Mouse (Mus musculus): ENCODE data around the gene Sapcd1. TPM values are rescaled to one million over a fixed set of nuclear protein-coding genes. Genes with fewer than 3 reads are reported as not detected.

The Sapcd1 gene
- total RNA-seq, 2 experiments from 2014 or later = not detected

- DNase-seq = no peak
- intact Hi-C loops (cut with DNase I) = no loop called here
Observed at GRCm38 (mm10) chr17:35031880-35032279, 4.1 kb upstream of the Sapcd1 start.

- no peak for DNase-seq
- intact Hi-C loops (cut with DNase I) = no loop called here
Observed at GRCm38 (mm10) chr17:35031272-35031671, 3.5 kb upstream of the Sapcd1 start.

DNA sequence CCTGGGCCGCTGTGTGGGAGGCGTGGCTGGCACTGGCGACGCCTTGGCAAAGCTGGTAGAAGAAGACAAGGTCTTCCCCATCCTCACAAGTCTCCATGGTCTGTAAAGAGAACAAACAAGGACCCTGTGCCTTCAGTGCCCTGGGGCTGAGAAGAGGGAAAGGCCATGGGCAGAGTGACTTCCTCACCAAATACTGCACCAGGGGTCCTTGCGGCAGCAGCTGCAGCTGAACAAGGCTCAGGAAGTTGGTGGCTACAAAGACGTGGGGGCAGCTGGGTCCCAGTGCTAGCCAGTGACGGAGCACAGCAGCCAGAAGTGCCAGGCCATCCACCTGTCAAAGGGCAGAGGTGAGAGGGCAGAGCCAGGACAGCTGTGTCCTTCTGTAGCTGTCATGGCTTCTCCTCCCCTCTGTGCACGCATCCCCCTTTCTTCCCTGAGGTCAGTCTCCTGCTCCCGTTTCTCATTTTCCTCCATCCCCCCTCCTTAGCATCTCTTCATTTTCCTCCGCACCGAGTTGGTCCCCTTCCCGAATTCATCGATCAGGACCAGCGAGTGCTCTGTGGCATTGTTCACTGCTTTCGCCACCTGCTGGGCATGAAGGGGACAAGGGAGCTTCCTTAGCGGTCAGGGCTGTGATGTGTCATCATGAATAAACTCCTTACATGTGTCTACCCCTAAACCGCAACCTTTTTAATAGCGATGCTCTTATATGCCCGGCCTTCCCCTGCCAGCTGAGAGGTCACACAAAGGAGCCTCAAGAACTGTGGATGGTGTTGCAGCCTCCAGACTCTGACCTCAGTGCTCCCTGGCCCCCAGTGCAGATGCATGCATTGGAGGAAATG, 2.1 kb upstream of the Sapcd1 start:
- intact Hi-C loops (cut with DNase I) = no loop called here
- no peak for DNase-seq

DNA sequence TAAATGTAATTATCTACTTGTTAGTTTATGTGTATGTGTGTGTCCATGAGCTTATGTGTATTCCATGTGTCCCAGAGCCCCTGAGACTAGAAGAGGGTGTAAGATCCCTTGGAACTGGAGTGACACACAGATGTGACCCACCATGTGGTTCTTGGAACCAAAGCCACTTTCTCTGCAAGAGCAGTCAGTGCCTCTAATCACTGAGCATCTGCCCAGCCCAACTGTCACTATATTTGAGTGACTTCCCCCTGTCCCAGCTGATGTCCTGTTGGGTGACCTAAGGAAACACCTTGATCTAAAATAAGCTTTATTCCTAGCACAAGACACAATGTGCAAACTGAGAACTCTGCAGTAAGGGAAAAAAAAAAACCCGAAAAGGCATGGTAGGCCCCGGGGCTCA, 499 bp upstream of the Sapcd1 start:
- intact Hi-C loops (cut with DNase I) = no loop called here
- no peak for DNase-seq

- intact Hi-C loops (cut with DNase I) = loop anchor here (2.0 kb wide), 1 partner anchor 15 kb away; no protein-coding TSS in a partner anchor
- DNase-seq = no peak
Observed at GRCm38 (mm10) chr17:35026206-35026605, 1.6 kb downstream of the Sapcd1 start.

DNA sequence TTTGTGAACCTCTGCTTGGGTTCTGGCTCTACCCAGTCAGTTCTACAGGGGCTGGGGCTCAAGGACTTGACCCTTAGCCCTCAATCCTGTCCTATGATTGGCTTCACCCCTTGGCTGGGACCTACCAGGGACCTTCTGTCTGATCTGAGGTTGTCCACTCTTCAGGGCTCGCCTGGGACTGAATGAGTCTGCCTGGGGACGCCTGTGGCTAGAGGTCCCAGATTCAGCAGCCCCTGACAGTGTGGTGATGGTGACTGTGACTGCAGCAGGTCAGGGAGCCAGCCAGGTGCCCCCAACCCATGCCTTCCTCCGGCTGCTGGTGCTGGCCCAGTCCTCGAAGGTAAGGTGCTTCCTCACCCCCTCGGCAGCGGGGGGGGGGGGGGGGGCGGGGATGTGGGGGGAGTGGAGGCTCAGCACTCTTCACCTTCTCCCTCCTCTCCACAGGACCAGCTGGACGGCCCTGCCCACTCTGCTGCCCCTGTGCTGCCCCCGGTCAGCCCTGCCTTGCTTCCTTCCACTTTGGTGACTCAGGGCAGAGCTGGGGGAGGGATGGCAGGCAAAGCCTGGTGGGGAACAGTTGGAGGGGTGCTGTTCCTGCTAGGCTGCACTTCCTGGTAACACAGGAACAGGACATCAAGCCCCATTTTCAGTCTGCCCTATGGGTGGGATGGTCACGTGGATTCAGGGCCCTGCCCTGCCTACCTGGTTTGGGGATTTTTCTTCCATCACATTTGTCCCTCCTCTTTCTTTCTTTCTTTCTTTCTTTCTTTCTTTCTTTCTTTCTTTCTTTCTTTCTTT, 2.9 kb downstream of the Sapcd1 start:
- intact Hi-C loops (cut with DNase I) = loop anchor here (5.0 kb wide), 1 partner anchor 97 kb away; the partner anchor contains the start of genes Csnk2b and Gpank1
- no peak for DNase-seq

- no peak for DNase-seq
- intact Hi-C loops (cut with DNase I) = loop anchor here (5.0 kb wide), 1 partner anchor 98 kb away; the partner anchor contains the start of genes Csnk2b and Gpank1
Observed at GRCm38 (mm10) chr17:35024261-35024660, 3.6 kb downstream of the Sapcd1 start.

GRCm38 (mm10) chr17:35023756-35024155, 4.1 kb downstream of the Sapcd1 start:
- no peak for DNase-seq
- intact Hi-C loops (cut with DNase I) = loop anchor here (2.0 to 5.0 kb wide), 2 partner anchors 99 to 213 kb away; partner anchors contain the start of genes Csnk2b and Gpank1

DNA sequence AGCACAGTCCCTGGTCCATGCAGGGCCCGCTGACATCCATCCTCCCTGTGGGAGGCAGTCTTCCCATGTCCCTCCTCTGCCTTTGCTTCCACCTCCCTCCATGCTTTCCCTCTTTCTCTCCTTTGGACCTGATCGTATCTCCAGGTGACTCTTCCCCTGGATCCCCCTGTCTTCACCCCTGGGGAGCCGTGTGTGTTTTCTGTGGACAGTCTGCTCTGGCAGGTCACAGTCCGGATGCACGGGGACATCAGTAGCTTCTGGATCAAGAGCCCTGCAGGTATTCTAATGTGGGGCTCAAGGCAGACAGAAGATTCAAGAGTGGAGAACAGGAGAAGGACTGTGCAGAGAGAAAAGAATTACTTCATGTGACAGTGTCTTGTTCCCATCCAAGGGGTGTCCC, 4.6 kb downstream of the Sapcd1 start:
- intact Hi-C loops (cut with DNase I) = loop anchor here (2.0 to 5.0 kb wide), 2 partner anchors 99 to 214 kb away; partner anchors contain the start of genes Csnk2b and Gpank1
- DNase-seq = no peak

- intact Hi-C loops (cut with DNase I) = loop anchor here (1.0 to 5.0 kb wide), 3 partner anchors 24 to 214 kb away; partner anchors contain the start of genes Csnk2b, Gpank1 and Msh5
Observed at GRCm38 (mm10) chr17:35022541-35023060, 5.2 kb downstream of the Sapcd1 start.

DNA sequence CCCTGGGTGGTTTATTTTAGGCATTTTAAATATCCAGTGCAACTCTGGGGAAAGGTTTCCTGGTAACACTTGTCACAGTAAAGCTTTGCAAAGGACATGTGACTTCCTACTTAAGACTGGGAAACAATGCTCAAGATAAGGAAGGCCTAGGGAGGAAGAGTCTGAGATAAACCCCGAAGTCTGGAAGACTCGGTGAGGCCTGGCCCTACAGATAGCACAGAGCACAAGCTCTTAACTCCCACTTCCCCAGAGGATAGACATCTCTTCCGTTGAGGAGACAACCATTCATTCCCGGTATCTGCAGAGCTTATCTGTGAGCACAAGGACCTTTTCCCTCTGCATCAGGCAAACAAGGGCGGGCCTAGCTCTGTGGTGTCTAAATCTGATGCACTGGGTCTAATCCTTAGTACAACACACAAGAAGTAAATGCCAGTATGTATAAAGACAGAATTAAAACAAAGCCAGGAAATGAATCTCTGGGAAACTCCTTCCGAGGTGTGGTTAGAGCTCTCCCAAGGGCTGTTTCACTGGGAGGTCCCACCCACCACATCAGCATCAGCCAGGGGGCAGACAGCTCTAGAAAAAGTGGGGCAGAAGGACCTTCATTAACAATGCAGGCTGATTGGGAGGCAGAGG, 5.9 kb downstream of the Sapcd1 start:
- peak in 1 of 2 experiments; percentile 56 for DNase-seq
- intact Hi-C loops (cut with DNase I) = loop anchor here (1.0 to 5.0 kb wide), 7 partner anchors 24 to 215 kb away; partner anchors contain the start of genes Abhd16a, Csnk2b, Ddah2 and Gpank1

More at GRCm38 (mm10) chr17:35022541-35023060, 5.2 kb downstream of the Sapcd1 start:
- DNase-seq = no peak

- peak; percentile 92 to 93 for DNase-seq
- intact Hi-C loops (cut with DNase I) = loop anchor here (1.0 to 5.0 kb wide), 5 partner anchors 38 to 101 kb away; partner anchors contain the start of genes Abhd16a, Csnk2b, Ddah2 and Gpank1
Observed at GRCm38 (mm10) chr17:35021163-35021808, 6.5 kb downstream of the Sapcd1 start.

DNA sequence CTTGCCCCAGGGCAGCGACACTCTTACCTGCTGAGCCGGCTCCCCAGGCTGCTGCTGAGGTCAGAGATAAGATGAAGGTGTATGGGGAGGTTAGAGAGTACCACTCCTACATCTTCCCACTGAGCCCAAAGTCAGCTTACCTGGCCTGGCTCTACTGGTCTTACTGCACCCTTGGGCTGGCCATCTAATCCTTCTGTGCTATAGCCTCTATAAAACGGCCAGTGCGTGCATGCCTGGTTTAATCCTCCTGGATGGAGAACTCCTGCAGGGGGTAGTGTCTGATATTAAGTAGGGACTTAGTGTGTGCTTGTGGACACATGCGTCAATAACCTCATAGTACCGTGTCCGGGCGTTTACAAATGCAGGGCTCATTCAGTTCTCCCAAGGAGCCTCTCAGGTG, 7.3 kb downstream of the Sapcd1 start:
- intact Hi-C loops (cut with DNase I) = loop anchor here (2.0 to 5.0 kb wide), 2 partner anchors 68 to 102 kb away; partner anchors contain the start of genes Abhd16a, Csnk2b and Gpank1
- DNase-seq = no peak

DNA sequence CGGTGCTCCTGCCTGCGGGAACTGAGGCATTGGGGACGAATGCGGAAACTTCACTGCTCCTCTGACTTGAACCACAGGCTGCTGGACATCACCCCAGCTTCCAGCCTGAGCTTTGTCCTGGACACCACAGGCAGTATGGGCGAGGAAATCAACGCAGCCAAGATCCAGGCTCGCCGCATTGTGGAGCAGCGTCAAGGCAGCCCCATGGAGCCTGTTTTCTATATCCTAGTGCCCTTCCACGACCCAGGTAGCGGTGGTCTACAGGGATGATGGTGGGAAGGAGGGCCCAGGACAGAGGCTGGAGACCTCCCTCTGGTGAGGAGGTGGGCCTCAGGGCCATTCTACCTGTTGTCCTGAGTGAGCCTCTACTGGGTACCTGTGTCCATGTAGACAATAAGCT, 7.9 kb downstream of the Sapcd1 start:
- no peak for DNase-seq
- intact Hi-C loops (cut with DNase I) = loop anchor here (2.0 to 5.0 kb wide), 2 partner anchors 69 to 102 kb away; partner anchors contain the start of genes Abhd16a, Csnk2b and Gpank1

DNA sequence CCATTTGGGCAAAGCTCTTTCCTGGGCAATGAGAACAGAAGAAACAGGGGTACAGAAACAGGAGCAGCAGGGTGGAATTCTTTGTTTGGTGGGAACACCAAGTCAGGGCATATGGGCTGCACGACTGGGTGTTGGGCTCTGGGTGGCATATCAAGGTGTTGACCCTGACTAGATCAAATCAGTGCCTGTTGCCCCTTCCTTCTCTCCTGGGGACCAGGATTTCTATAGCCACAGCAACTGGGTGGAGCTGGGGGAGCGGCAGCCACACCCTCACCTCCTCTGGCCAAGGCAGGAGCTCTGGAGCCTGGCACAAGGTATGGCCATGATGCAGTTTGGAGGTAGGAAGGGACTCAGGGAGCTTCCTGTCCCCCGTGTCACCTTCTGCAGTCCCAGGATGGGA, 9.6 kb downstream of the Sapcd1 start:
- intact Hi-C loops (cut with DNase I) = no loop called here
- no peak for DNase-seq

- DNase-seq = no peak
- intact Hi-C loops (cut with DNase I) = no loop called here
Observed at GRCm38 (mm10) chr17:35017706-35018030, 10.1 kb downstream of the Sapcd1 start.

DNA sequence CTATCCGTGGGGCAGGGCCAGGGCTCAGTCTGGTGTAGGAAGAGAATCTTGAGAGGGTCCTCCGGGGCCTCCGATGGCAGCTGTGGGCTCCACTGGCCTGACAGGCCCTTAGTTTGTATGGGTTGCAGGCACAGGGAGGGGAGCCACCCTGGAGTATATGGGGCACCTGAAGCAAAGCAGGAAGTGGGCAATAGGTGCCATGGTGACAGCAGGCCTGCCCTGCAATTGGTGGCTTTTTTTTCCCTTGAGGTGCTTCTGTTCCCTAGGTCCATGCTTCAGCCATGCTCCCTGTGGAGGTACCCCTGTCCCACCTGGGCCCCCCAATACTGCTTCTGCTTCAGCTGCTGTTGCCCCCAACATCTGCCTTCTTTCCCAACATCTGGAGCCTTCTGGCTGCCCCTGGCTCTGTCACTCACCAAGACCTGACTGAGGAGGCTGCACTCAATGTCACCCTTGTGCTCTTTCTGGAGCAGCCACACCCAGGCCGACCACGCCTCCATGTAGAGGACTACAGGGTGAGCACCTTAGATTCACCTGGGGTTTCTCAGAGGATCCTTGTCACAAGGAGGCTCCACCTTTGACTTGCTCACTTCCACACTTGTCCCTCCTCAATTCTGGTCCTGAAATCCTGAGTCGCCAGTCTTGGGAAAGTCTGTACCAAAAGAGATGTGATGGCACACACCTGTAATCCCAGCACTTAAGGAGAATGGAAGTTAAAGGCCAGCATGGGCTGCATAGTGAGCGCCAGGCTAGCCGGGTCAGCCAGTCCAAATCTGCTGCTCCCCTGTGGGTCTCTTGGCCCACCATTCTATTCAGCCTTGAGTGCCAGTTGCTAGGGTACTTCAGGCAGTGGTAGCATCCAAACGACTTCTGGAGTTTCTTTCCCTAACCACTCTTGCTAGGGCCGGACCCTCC, 10.8 kb downstream of the Sapcd1 start:
- intact Hi-C loops (cut with DNase I) = no loop called here
- no peak for DNase-seq

DNA sequence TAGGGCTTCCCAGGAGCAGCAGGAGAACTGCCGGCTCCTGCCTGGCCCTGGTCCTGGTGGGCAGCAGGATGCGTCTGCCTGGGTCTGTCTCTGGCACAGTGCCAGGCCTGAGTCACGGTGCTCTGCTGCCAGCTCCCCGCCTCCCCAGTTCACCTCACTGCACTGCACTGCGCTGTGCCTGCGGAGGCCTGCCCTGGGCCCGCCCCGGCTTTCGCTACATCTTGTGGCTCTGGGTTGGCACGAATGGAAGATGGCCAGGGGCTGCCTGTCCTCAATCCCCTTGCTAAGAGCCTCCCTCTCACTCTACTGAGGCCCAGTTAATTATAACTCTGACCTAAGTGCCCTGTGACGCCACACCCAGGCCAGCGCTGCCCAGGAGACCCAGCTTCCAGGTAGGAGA, 11.4 kb downstream of the Sapcd1 start, which contains the start of gene Vwa7:
TSS of gene Vwa7 (plus strand) at position 204 of the 400 bp plus-strand sequence.
- intact Hi-C loops (cut with DNase I) = no loop called here
- peak in 1 of 2 experiments; percentile 36 for DNase-seq
